Mouse (Mus musculus) megakaryocyte, embryonic 14.5 days (primary cell): ENCODE measurements around the gene Zim1.

Source experiments
- FLI1 ChIP-seq: IDR thresholded peaks from 2 replicates; pipeline ENCODE4 v1.6.1; 2012; ENCODE audit warnings: low read length, inconsistent platforms, mixed read lengths
- GATA1 ChIP-seq: IDR thresholded peaks from 3 replicates; pipeline ENCODE4 v1.6.1; 2012; ENCODE audit warnings: mixed read lengths, low read length, inconsistent platforms, borderline replicate concordance

DNA sequence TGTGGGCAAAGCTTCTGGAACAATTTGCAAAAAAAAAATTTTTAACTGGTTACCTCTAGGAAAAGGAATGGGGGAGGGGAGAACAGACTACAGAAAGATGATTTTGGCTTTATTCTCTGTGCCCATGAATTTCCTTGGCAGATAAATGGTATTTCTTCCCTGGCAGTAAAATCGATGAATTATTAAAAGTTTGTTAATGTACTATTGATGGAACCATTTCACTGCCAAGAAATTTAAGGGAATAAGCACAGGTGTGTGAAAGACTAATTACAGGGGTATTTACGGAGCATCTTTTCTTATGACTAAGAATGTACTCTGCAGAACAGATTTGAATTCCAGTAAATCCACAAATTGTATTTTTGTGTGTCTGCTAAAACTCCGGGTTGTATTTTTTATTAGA lies 35.1 kb upstream of the Zim1 start:
- TF ChIP-seq FLI1 = no peak
- no peak for TF ChIP-seq GATA1
